In genomic region chr2:157422854-157423705, GRCm38 (mm10) we compare ENCODE assay signal across 8 mouse cellular contexts. TPM values are rescaled to one million over a fixed set of nuclear protein-coding genes. Genes with fewer than 3 reads are reported as not detected.
DNase-seq lines count a peak whose midpoint lies in the region; ATAC-seq lines count a peak whose summit lies in the region.

No protein-coding gene starts in this region.

- peak; percentile 77 for DNase-seq in Muller cell, postnatal 12 days (ENCODE audit: inconsistent ontology term)
- DNase-seq in embryo, embryonic 11.5 days (ENCODE audit: low read depth, low spot score): peak; percentile 50
- peak; percentile 48 to 56 for DNase-seq in heart, postnatal 10 days
- peak; percentile 80 for DNase-seq in large intestine, adult 2 months (ENCODE audit: low read depth, low spot score)
- peak; percentile 87 for DNase-seq in midbrain, embryonic 11.5 days (ENCODE audit: low spot score, missing footprints)
- no peak for DNase-seq in spleen, adult 18-20 months
- DNase-seq in right cerebral cortex, postnatal 10 days (ENCODE audit: low spot score in 2 of 2): no peak
- no peak for DNase-seq in left cerebral cortex, postnatal 25 days (ENCODE audit: low spot score in 2 of 2)

- ATAC-seq in midbrain, embryonic 11.5 days (ENCODE audit: low FRiP score): peak; percentile 33; the same call in 1 of the 2 replicates

- no peaks in the 10 kb centered on the region for H3K9me3 ChIP-seq in midbrain, embryonic 11.5 days (ENCODE audit: control insufficient read depth, low read length)

- H3K4me2 ChIP-seq in midbrain, embryonic 11.5 days: peak overlapping the region; percentile 62

- H3K4me3 ChIP-seq in midbrain, embryonic 11.5 days (ENCODE audit: low read depth, low read length): peak overlapping the region; percentile 91

- H3K36me3 ChIP-seq in midbrain, embryonic 11.5 days (ENCODE audit: control insufficient read depth, insufficient read depth, low read length): no peaks in the 10 kb centered on the region

- peak overlapping the region; percentile 99 for H3K9ac ChIP-seq in midbrain, embryonic 11.5 days (ENCODE audit: low read length)

- no peak overlapping the region; the same call in 1 of the 2 replicates for H3K27ac ChIP-seq in midbrain, embryonic 11.5 days (ENCODE audit: low read depth, low read length)

- H3K4me1 ChIP-seq in midbrain, embryonic 11.5 days (ENCODE audit: control insufficient read depth, insufficient read depth, low read length): peaks cover 37% of the 10 kb centered on the region

- intact Hi-C loops in heart, postnatal 10 days (cut with DNase I): loop anchor here (5.0 kb wide), 1 partner anchor 56 kb away; the partner anchor contains the start of gene Manbal
- intact Hi-C loops in left cerebral cortex, postnatal 25 days (cut with DNase I): no loop called here

- WGBS in large intestine, adult 2 months: 36% methylated on average over 11 of the region's 11 CpGs
- WGBS in midbrain, embryonic 11.5 days: 43% methylated on average over 11 of the region's 11 CpGs

- no peaks in the 10 kb centered on the region; the same call in 1 of the 2 replicates for H3K27me3 ChIP-seq in midbrain, embryonic 11.5 days (ENCODE audit: control insufficient read depth, insufficient read depth, low read length)

RNA-seq across cellular contexts. Expression of gene Src, which starts 4.8 kb away (rescaled TPM):
- 1 to 10 TPM; 8.4 to 9.5 TPM for total RNA-seq in heart, postnatal 10 days (2021)
- 69.8 and 93.9 TPM in 2 replicates for polyA plus RNA-seq in large intestine, adult 2 months (2012; rRNA removed)
- 11.2 and 14.0 TPM in 2 replicates for polyA plus RNA-seq in midbrain, embryonic 11.5 days (2014; fragmentation: Nextera tagmentation; extraction: Ambion mirVana)
- 100 to 1,000 TPM; 116 to 137 TPM for total RNA-seq in left cerebral cortex, postnatal 25 days (2021)

RNA-seq across cellular contexts. Expression of gene Manbal, which starts 55.7 kb away (rescaled TPM):
- total RNA-seq in heart, postnatal 10 days (2021): 10 to 100 TPM; 32.4 to 34.0 TPM
- 64.9 and 72.3 TPM in 2 replicates for polyA plus RNA-seq in large intestine, adult 2 months (2012; rRNA removed)
- 34.7 and 35.9 TPM in 2 replicates for polyA plus RNA-seq in midbrain, embryonic 11.5 days (2014; fragmentation: Nextera tagmentation; extraction: Ambion mirVana)
- 10 to 100 TPM; 64.8 to 65.6 TPM for total RNA-seq in left cerebral cortex, postnatal 25 days (2021)

Comparison
In these comparisons a context has a peak if more than half of its experiments do, and no peak if none do; other contexts are left out.
1. DNase-seq: peak in Muller cell, postnatal 12 days (single experiment), embryo, embryonic 11.5 days (single experiment), heart, postnatal 10 days (2 of 2), large intestine, adult 2 months (single experiment) and midbrain, embryonic 11.5 days (single experiment); none in spleen, adult 18-20 months (0 of 2), right cerebral cortex, postnatal 10 days (0 of 2) and left cerebral cortex, postnatal 25 days (0 of 2).
2. RNA of gene Src, which starts 4.8 kb away (total RNA-seq): 116 to 137 TPM in left cerebral cortex, postnatal 25 days; 8.4 to 9.5 TPM in heart, postnatal 10 days; every median in the first group is over 10 times any median in the second.